Mouse (Mus musculus) heart, embryonic 13.5 days (tissue): ENCODE data around the gene 1700006A11Rik. TPM values are rescaled to one million over a fixed set of nuclear protein-coding genes. Genes with fewer than 3 reads are reported as not detected.
"Not testable (repeated sequence)": the region's sequence is repeated elsewhere in the genome, so short reads cannot be mapped to it uniquely, and the experiment has no call there.

Source experiments
- ATAC-seq: fragments of 200-750 bp; cut with Nextera tagmentation; 2 replicates; pipeline ENCODE4 v1.8.0; 2017; ENCODE audit warnings: moderate TSS enrichment; ENCODE audit not compliant: insufficient number of reproducible peaks, low FRiP score, low TSS enrichment; ENCODE audit errors: extremely low read depth
- H3K27ac ChIP-seq: fragments of 300-500 bp; sonication (generic); replicated peaks from 2 replicates; pipeline ENCODE4 v1.5.1; 2015; ENCODE audit warnings: moderate library complexity, mild to moderate bottlenecking, inconsistent platforms
- H3K27me3 ChIP-seq: fragments of 300-500 bp; sonication (generic); replicated peaks from 2 replicates; pipeline ENCODE4 v1.6.1; 2015; ENCODE audit warnings: mild to moderate bottlenecking, inconsistent platforms
- H3K36me3 ChIP-seq: fragments of 300-500 bp; sonication (generic); 2 replicates; pipeline ENCODE4 v1.6.1; 2015; ENCODE audit warnings: mild to moderate bottlenecking, inconsistent platforms
- H3K4me1 ChIP-seq: fragments of 300-500 bp; sonication (generic); 2 replicates; pipeline ENCODE4 v1.6.1; 2015; ENCODE audit warnings: inconsistent platforms
- H3K4me2 ChIP-seq: fragments of 300-500 bp; sonication (generic); 2 replicates; pipeline ENCODE4 v1.6.1; 2015; ENCODE audit warnings: inconsistent platforms, mild to moderate bottlenecking, moderate library complexity
- H3K4me3 ChIP-seq: fragments of 300-500 bp; sonication (generic); 2 replicates; pipeline ENCODE4 v1.5.1; 2015; ENCODE audit warnings: moderate library complexity, mild to moderate bottlenecking, inconsistent platforms
- H3K9ac ChIP-seq: fragments of 300-500 bp; sonication (generic); 2 replicates; pipeline ENCODE4 v1.6.1; 2015; ENCODE audit warnings: inconsistent platforms, mild to moderate bottlenecking, moderate library complexity
- H3K9me3 ChIP-seq: fragments of 300-500 bp; sonication (generic); 2 replicates; pipeline ENCODE4 v1.6.1; 2016; ENCODE audit warnings: inconsistent platforms
- WGBS: fragments of 180-500 bp; shearing (Covaris S2); methylation state at CpG from one replicate; pipeline ENCODE4 v1.1.7; 2015; ENCODE audit warnings: mixed read lengths; 5-methylcytosine and 5-hydroxymethylcytosine counted together
- polyA plus RNA-seq: library from polyadenylated mRNA; unstranded; fragments of >200 nt; fragmentation: Nextera tagmentation; extraction: Ambion mirVana; gene quantifications from 2 replicates; pipeline ENCODE4 v1.2.1, GENCODE M21; 2015

Gene 1700006A11Rik
- polyA plus RNA-seq, result not detected in 2 replicates

DNA sequence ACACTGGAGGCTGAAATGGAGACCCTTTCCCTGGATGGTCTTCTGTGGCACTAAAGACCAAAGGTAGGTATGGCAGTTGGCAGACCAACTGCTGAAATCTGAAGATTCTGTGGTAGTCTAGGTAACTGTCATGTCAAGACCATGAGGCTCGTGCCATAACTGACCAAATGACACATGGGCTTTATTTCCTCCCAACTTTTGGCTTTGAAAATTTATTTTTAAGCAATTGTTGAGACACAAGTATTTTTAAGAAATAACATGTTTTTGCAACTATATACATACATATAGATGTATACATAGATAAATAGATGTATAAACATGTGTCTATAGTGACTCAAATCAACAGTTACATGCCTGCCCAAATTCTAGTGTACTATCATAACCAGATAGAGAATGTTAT is at the start of gene 1700006A11Rik:
Gene 1700006A11Rik, minus strand, starts transcription at position 101 of the 400 bp plus-strand sequence.
- Histone ChIP-seq H3K9me3 (no peaks in the 10 kb centered on the region), H3K36me3 (no peaks in the 10 kb centered on the region), H3K27me3 (no peaks in the 10 kb centered on the region), H3K27ac (no peak within 1 kb of the TSS), H3K4me1 (no peaks in the 10 kb centered on the region), H3K4me3 (no peak within 1 kb of the TSS), H3K4me2 (no peak within 1 kb of the TSS), H3K9ac (no peak within 1 kb of the TSS)
- ATAC-seq, result no peak
- WGBS, result 70% methylated on average over 1 of the region's 1 CpGs

DNA sequence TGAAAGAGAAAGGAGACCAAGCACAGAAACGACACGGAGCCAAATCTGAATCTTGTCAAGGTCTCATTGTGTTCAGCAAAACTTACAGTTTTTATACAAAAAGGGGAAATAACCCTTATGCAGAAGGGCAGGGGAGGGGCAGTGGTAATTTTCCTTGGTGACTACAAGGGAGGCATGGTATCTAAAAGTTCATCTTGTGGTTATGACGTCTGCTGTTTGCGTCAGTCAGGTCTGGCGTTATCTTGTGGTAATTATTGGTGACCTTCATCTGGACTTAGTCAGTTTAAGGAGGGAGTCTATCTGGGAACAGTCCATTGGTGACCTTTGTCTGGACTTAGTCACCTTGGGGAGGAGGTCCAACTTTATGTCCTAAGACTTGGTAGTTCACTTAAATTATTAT is 48.5 kb upstream of the 1700006A11Rik start:
- not testable (repeated sequence) for ATAC-seq, H3K36me3 ChIP-seq, H3K4me3 ChIP-seq, H3K4me2 ChIP-seq, H3K9me3 ChIP-seq, H3K27ac ChIP-seq, H3K9ac ChIP-seq, H3K4me1 ChIP-seq, H3K27me3 ChIP-seq
- 79% methylated on average over 5 of the region's 5 CpGs for WGBS

DNA sequence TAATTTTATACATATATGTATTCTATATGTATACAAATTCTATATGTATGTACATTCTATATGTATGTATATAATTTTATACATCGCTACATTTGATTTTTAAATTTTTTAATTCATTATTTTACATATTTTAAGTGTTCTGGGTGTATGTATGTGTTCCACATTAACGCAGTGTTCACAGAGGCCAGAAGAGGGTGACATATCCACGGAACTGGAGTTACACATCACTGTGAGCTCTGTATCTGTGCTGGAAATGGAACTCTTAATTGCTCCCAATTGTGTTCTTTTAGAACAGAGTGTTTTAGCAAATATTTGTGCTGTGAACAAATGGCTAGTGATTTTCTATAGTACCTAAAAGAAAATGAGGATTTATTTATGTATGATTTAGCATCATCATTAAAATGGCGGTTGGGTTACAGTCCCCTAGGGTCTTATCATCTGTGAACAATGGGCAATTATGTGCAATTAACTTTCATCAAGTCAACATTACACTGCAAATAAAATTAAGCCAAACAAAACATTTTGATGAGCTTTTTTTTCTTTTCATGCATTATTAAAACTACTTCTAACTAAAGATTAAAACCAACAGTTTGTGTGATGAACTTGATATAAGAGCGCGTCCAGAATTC is 40.4 kb upstream of the 1700006A11Rik start:
- H3K4me3 ChIP-seq, result no peak overlapping the region
- no peak for ATAC-seq
- WGBS, result 79% methylated on average over 6 of the region's 6 CpGs
- no peak overlapping the region for H3K4me2 ChIP-seq
- no peaks in the 10 kb centered on the region for H3K4me1 ChIP-seq
- no peak overlapping the region for H3K27ac ChIP-seq
- H3K9me3 ChIP-seq, result no peaks in the 10 kb centered on the region
- no peak overlapping the region for H3K9ac ChIP-seq
- H3K27me3 ChIP-seq, result no peaks in the 10 kb centered on the region
- no peaks in the 10 kb centered on the region for H3K36me3 ChIP-seq

DNA sequence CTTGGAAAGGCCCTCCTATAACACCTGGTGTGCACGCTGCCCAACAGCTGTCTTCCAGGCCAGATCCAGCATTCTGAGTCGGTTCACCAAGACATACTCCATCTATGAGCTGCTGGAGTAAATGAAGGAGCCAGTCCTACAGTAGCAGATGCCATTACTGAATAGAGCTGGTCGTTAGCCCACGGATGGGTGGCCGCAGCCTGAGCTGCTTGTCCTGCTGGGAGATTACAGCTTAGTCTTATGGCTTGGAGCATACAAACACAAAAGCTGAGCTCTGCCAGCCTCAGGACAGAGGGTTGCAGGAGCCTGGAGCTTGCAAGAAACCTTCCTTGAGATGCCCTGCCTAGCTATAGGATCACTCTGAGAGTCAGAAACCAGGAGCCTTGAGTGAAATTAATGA is 33.6 kb downstream of the 1700006A11Rik start:
- no peak for ATAC-seq
- H3K27me3 ChIP-seq, result no peaks in the 10 kb centered on the region
- no peaks in the 10 kb centered on the region for H3K4me1 ChIP-seq
- no peaks in the 10 kb centered on the region for H3K9me3 ChIP-seq
- H3K27ac ChIP-seq, result no peak overlapping the region
- no peaks in the 10 kb centered on the region for H3K36me3 ChIP-seq
- no peak overlapping the region for H3K4me3 ChIP-seq
- no peak overlapping the region for H3K4me2 ChIP-seq
- no peak overlapping the region for H3K9ac ChIP-seq
- WGBS, result 79% methylated on average over 5 of the region's 5 CpGs

DNA sequence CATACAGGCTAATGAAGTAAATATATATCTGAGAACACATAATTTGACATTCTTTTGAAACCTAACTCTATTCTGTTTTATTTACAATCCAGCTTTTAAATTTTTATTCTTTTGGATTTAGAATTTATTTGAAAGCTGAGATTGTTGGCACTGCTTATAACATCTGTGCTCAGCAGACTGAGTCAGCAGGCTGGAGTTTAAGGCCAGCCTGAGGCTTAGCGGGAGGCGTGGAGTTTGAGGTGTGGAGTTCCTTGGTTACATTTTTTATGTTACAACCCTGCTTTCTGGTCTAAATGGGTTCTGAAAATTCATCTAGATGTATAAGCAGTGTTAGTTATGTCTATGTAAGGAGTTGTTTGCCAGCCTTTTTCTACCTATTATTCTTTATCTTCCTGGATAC is 35.7 kb downstream of the 1700006A11Rik start:
- Histone ChIP-seq H3K9me3 (no peaks in the 10 kb centered on the region), H3K4me1 (no peaks in the 10 kb centered on the region), H3K4me2 (no peak overlapping the region), H3K4me3 (no peak overlapping the region), H3K27ac (no peak overlapping the region), H3K36me3 (no peaks in the 10 kb centered on the region), H3K27me3 (no peaks in the 10 kb centered on the region), H3K9ac (no peak overlapping the region)
- 81% methylated on average over 2 of the region's 2 CpGs for WGBS
- ATAC-seq, result no peak

DNA sequence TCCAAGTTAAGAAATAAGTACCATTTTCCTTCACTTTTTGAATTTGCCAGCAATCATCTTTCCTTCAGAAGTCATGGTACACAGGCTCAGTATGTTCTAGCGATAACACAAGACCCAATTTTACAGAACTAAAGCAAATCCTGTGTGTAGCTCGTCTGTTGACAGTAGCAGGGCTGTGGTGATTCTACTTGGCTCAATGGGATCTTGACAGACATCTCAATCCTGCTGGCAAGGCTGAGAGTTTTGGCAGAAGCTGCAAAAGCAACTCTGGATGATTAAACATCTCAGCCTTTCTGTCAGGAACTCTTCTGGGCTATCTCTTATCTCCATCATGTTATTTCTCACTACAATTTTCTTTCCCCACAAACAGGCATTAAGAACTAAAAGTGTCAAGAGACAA is 36.2 kb downstream of the 1700006A11Rik start:
- Histone ChIP-seq H3K4me2 (no peak overlapping the region), H3K9me3 (no peaks in the 10 kb centered on the region), H3K36me3 (no peaks in the 10 kb centered on the region), H3K27ac (no peak overlapping the region), H3K4me3 (no peak overlapping the region), H3K27me3 (no peaks in the 10 kb centered on the region), H3K9ac (no peak overlapping the region), H3K4me1 (no peaks in the 10 kb centered on the region)
- 50% methylated on average over 2 of the region's 2 CpGs for WGBS
- ATAC-seq, result no peak

DNA sequence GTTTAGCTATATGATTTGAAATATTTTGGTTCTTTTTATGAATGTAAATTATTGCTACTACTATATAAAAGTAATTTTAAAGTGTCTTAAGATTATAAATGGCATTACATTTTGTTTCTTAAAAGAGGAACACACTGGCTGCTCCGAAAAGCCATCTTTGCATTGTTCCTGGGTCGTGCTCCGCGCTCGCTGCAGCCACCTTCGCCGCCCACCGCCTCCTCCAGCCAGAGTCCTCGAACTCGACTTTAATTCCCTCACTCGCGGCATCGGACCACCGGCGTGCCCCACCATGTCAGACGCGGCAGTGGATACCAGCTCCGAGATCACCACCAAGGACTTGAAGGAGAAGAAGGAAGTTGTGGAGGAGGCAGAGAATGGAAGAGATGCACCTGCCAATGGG is 40.5 kb downstream of the 1700006A11Rik start:
- H3K27ac ChIP-seq, H3K9me3 ChIP-seq, H3K4me3 ChIP-seq, H3K36me3 ChIP-seq, H3K27me3 ChIP-seq, H3K9ac ChIP-seq, H3K4me1 ChIP-seq, H3K4me2 ChIP-seq, ATAC-seq: not testable (repeated sequence)
- 86% methylated on average over 18 of the region's 18 CpGs for WGBS

DNA sequence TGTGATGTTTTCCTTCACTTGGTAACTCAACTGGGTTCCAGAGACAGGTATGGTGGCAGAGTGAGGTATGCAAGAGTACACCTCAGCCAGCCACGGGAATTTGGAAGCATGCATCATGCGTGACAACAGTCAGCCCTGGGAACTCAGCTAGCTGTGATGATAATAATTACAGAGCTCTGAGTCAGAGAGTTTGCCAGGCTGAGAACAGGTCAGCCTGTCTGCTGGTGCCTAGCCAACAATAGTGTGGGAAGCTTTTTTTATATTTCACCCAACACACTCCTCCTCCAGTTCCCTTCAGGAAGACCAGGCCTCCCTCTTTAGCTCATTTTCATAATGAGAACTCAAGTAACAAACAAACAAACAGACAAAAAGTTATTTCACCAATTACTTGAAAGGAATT is 53.8 kb downstream of the 1700006A11Rik start:
- H3K4me3 ChIP-seq, result no peak overlapping the region
- ATAC-seq, result no peak
- no peak overlapping the region for H3K4me2 ChIP-seq
- 60% methylated on average over 2 of the region's 2 CpGs for WGBS
- H3K4me1 ChIP-seq, result no peaks in the 10 kb centered on the region
- no peak overlapping the region for H3K27ac ChIP-seq
- H3K9me3 ChIP-seq, result no peaks in the 10 kb centered on the region
- no peak overlapping the region for H3K9ac ChIP-seq
- no peaks in the 10 kb centered on the region for H3K36me3 ChIP-seq
- no peaks in the 10 kb centered on the region for H3K27me3 ChIP-seq

DNA sequence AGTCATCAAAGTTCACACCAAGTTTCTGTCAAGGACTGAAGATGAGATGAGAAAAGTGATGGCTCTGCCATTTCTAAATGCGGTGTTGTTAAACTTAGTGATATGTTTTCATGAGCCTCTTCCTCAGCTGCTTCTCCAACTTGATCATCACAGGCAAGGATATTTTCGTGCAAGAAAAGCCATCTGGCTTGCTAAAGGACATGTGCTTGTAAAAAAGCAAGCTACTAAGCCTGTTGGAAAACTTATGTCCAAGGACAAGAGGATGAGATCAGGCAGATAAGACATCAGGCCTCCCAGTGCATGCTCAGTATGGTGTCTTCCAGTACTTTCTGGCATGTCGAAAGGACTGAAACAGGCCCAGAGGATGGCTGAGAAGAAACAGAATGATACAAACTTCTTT is 68.3 kb downstream of the 1700006A11Rik start:
- H3K4me1 ChIP-seq, result no peaks in the 10 kb centered on the region
- no peak overlapping the region for H3K4me2 ChIP-seq
- no peaks in the 10 kb centered on the region for H3K9me3 ChIP-seq
- 75% methylated on average over 3 of the region's 3 CpGs for WGBS
- H3K4me3 ChIP-seq, result no peak overlapping the region
- no peaks in the 10 kb centered on the region for H3K27me3 ChIP-seq
- no peak overlapping the region for H3K9ac ChIP-seq
- H3K27ac ChIP-seq, result no peak overlapping the region
- no peak for ATAC-seq
- H3K36me3 ChIP-seq, result no peaks in the 10 kb centered on the region

Other genes starting within 250 kb of the 1700006A11Rik start
- gene Tram1l1, start 105.2 kb downstream of the 1700006A11Rik start, polyA plus RNA-seq, result 3.5 and 3.7 TPM in 2 replicates
- gene 1700003H04Rik, start 155.1 kb upstream of the 1700006A11Rik start, polyA plus RNA-seq, result not detected in 2 replicates